Mouse (Mus musculus) liver, embryonic 15.5 days (tissue): ENCODE measurements around the gene Serp2. TPM values are rescaled to one million over a fixed set of nuclear protein-coding genes. Genes with fewer than 3 reads are reported as not detected.

ENCODE experiments used
- ATAC-seq: fragments of 200-750 bp; cut with Nextera tagmentation; 2 replicates; pipeline ENCODE4 v1.8.0; 2017; ENCODE audit warnings: moderate number of reproducible peaks, mild to moderate bottlenecking, moderate library complexity; ENCODE audit not compliant: insufficient read depth
- H3K27ac ChIP-seq: fragments of 300-500 bp; sonication (generic); replicated peaks from 2 replicates; pipeline ENCODE4 v1.5.1; 2015; ENCODE audit warnings: mild to moderate bottlenecking, inconsistent platforms
- H3K27me3 ChIP-seq: fragments of 300-500 bp; sonication (generic); 2 replicates; pipeline ENCODE4 v1.6.1; 2015; ENCODE audit warnings: mild to moderate bottlenecking, inconsistent platforms
- H3K36me3 ChIP-seq: fragments of 300-500 bp; sonication (generic); replicated peaks from 2 replicates; pipeline ENCODE4 v1.6.1; 2015; ENCODE audit warnings: moderate library complexity, mild to moderate bottlenecking, inconsistent platforms
- H3K4me1 ChIP-seq: fragments of 300-500 bp; sonication (generic); replicated peaks from 2 replicates; pipeline ENCODE4 v1.6.1; 2015; ENCODE audit warnings: inconsistent platforms
- H3K4me2 ChIP-seq: fragments of 300-500 bp; sonication (generic); 2 replicates; pipeline ENCODE4 v1.6.1; 2015; ENCODE audit warnings: moderate library complexity, mild to moderate bottlenecking, inconsistent platforms
- H3K4me3 ChIP-seq: fragments of 300-500 bp; sonication (generic); replicated peaks from 2 replicates; pipeline ENCODE4 v1.5.1; 2015; ENCODE audit warnings: mild to moderate bottlenecking, inconsistent platforms
- H3K9ac ChIP-seq: fragments of 300-500 bp; sonication (generic); 2 replicates; pipeline ENCODE4 v1.6.1; 2015; ENCODE audit warnings: moderate library complexity, mild to moderate bottlenecking, inconsistent platforms
- H3K9me3 ChIP-seq: fragments of 300-500 bp; sonication (generic); replicated peaks from 2 replicates; pipeline ENCODE4 v1.6.1; 2016; ENCODE audit warnings: inconsistent platforms
- WGBS: fragments of 180-500 bp; shearing (Covaris S2); methylation state at CpG from one replicate; pipeline ENCODE4 v1.1.7; 2015; ENCODE audit warnings: mixed read lengths; ENCODE audit not compliant: insufficient replicate concordance; 5-methylcytosine and 5-hydroxymethylcytosine counted together
- polyA plus RNA-seq: library from polyadenylated mRNA; unstranded; fragments of >200 nt; fragmentation: Nextera tagmentation; extraction: Ambion mirVana; gene quantifications from 2 replicates; pipeline ENCODE4 v1.2.1, GENCODE M21; 2015

Gene Serp2
- polyA plus RNA-seq, 1 experiment from 2014 or later = 0.83 TPM

- H3K9me3 ChIP-seq = no peaks in the 10 kb centered on the region
- H3K4me1 ChIP-seq = peaks cover 26% of the 10 kb centered on the region
- no peaks in the 10 kb centered on the region for H3K27me3 ChIP-seq
- H3K4me3 ChIP-seq = no peak overlapping the region
- ATAC-seq = no peak
- no peak overlapping the region for H3K9ac ChIP-seq
- no peak overlapping the region for H3K27ac ChIP-seq
- no peaks in the 10 kb centered on the region for H3K36me3 ChIP-seq
- 78% methylated on average over 12 of the region's 12 CpGs for WGBS
- no peak overlapping the region for H3K4me2 ChIP-seq
Observed at GRCm38 (mm10) chr14:76592721-76593120, 36.0 kb upstream of the Serp2 start.

- 36% methylated on average over 6 of the region's 6 CpGs for WGBS
- no peaks in the 10 kb centered on the region for H3K27me3 ChIP-seq
- no peak overlapping the region for H3K4me2 ChIP-seq
- no peaks in the 10 kb centered on the region for H3K36me3 ChIP-seq
- H3K4me1 ChIP-seq = peaks cover 24% of the 10 kb centered on the region
- H3K27ac ChIP-seq = no peak overlapping the region
- H3K4me3 ChIP-seq = no peak overlapping the region
- H3K9ac ChIP-seq = no peak overlapping the region
- no peak for ATAC-seq
- no peaks in the 10 kb centered on the region for H3K9me3 ChIP-seq
Observed at GRCm38 (mm10) chr14:76592090-76592489, 35.4 kb upstream of the Serp2 start.

DNA sequence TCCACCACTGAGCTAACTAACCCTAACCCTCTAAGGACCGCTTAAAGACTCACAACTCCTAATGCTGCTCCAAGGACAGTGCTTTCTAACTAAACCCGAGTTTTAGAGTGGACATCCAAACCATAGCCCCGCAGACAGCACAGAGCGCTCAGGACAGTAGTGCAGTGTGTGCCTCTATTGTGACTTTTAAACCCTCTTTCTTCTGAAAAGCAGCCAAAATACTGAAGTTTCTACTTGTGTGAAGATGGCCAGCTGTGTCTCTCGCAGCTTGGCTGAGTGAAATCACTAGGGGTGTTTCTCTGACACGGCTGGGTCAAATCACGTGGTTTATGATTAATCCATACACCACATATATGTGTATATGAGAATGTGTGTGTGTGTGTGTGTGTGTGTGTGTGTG, 33.4 kb upstream of the Serp2 start:
- H3K9me3 ChIP-seq = no peaks in the 10 kb centered on the region
- no peak overlapping the region for H3K27ac ChIP-seq
- peaks cover 32% of the 10 kb centered on the region for H3K4me1 ChIP-seq
- no peak overlapping the region for H3K9ac ChIP-seq
- WGBS = 71% methylated on average over 7 of the region's 7 CpGs
- no peak overlapping the region for H3K4me2 ChIP-seq
- H3K4me3 ChIP-seq = no peak overlapping the region
- no peaks in the 10 kb centered on the region for H3K27me3 ChIP-seq
- ATAC-seq = no peak
- H3K36me3 ChIP-seq = no peaks in the 10 kb centered on the region

DNA sequence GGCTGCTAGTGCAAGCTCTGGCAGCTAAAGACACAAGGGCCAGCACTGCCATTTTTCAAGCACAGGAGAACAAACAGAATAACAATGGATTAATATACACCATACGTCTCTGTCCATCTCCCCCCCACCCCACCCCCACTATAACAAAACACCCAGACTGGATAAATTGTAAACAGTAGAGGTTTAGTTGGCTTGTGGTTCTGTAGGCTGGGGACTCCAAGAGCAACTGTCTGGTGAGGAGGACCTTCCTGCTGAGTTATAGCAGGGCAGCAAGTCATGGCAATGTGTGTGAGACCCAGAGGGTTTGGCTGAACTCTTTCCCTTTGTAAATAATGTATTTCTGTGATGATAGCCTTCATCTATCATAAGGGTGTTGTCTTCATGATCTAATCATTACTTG, 33.0 kb upstream of the Serp2 start:
- 67% methylated on average over 1 of the region's 1 CpGs for WGBS
- H3K4me3 ChIP-seq = no peak overlapping the region
- H3K9ac ChIP-seq = no peak overlapping the region
- no peaks in the 10 kb centered on the region for H3K36me3 ChIP-seq
- peaks cover 28% of the 10 kb centered on the region for H3K4me1 ChIP-seq
- ATAC-seq = no peak
- no peak overlapping the region for H3K27ac ChIP-seq
- no peaks in the 10 kb centered on the region for H3K9me3 ChIP-seq
- no peaks in the 10 kb centered on the region for H3K27me3 ChIP-seq
- H3K4me2 ChIP-seq = no peak overlapping the region

- H3K9me3 ChIP-seq = no peaks in the 10 kb centered on the region
- no peak overlapping the region for H3K27ac ChIP-seq
- peak; percentile 53; the same call in 1 of the 2 replicates for ATAC-seq
- H3K4me2 ChIP-seq = no peak overlapping the region
- no peaks in the 10 kb centered on the region for H3K36me3 ChIP-seq
- no peak overlapping the region for H3K9ac ChIP-seq
- 50% methylated on average over 13 of the region's 13 CpGs for WGBS
- H3K4me3 ChIP-seq = no peak overlapping the region
- H3K27me3 ChIP-seq = no peaks in the 10 kb centered on the region
- peaks cover 11% of the 10 kb centered on the region; the same call in 1 of the 2 replicates for H3K4me1 ChIP-seq
Observed at GRCm38 (mm10) chr14:76585831-76586405, 29.2 kb upstream of the Serp2 start.

DNA sequence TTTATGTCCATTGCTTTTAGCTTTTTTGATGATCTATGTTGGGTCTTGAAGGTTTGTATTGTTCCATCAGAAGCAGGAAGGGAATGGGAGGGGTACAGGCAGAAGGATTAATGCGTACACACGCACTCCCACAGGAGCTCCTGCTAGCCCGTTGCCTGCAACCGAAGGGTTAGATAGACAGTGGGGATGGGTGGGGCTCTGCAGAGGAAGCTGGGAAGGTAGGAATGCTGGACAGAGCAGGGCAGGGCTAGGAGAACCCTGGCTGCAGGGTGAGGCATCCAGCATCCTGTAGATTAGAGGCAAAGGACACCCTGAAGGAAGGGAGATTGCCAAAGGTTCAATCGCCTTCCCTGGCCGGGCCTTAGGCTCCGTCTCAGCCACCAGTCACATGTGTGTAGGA, 27.3 kb upstream of the Serp2 start:
- 42% methylated on average over 7 of the region's 7 CpGs for WGBS
- Histone ChIP-seq H3K36me3 (no peaks in the 10 kb centered on the region), H3K4me1 (peaks cover 17% of the 10 kb centered on the region), H3K27me3 (no peaks in the 10 kb centered on the region), H3K9me3 (no peaks in the 10 kb centered on the region), H3K27ac (no peak overlapping the region), H3K4me2 (no peak overlapping the region), H3K4me3 (no peak overlapping the region), H3K9ac (no peak overlapping the region)
- no peak for ATAC-seq

- Histone ChIP-seq H3K4me2 (no peak overlapping the region), H3K4me1 (peaks cover 17% of the 10 kb centered on the region)
- ATAC-seq = no peak
Observed at GRCm38 (mm10) chr14:76581974-76582922, 25.6 kb upstream of the Serp2 start.

DNA sequence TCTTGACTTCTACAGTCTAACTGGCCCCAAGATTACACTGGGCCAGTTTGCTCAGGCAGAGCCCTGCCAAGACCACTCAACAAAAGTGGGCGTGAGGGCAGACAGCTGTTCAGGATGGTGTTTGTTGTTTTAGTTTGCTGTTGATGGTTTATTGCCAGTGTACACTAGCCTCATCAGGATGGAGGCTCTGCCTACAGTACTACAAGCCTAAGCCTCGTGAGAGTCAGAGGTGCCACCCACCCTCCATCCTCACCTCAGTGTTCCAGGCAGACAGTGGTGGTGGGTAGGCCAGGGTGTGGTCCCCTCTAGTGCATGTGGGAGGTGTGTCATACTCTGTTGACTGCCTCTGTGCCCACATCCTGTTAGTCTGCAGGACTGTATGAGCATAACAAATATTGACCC, 23.0 kb upstream of the Serp2 start:
- whole genome bisulfite sequencing = 56% methylated on average over 2 of the region's 2 CpGs
- ATAC-seq = no peak
- H3K9me3 ChIP-seq = no peaks in the 10 kb centered on the region
- H3K4me3 ChIP-seq = no peak overlapping the region
- H3K4me1 ChIP-seq = peaks cover 6% of the 10 kb centered on the region
- H3K9ac ChIP-seq = no peak overlapping the region
- no peaks in the 10 kb centered on the region for H3K27me3 ChIP-seq
- no peak overlapping the region for H3K27ac ChIP-seq
- H3K4me2 ChIP-seq = no peak overlapping the region
- no peaks in the 10 kb centered on the region for H3K36me3 ChIP-seq

More at GRCm38 (mm10) chr14:76581974-76582922, 25.6 kb upstream of the Serp2 start:
- H3K27ac ChIP-seq = no peak overlapping the region
- H3K4me3 ChIP-seq = no peak overlapping the region
- H3K9ac ChIP-seq = no peak overlapping the region
- WGBS = 68% methylated on average over 6 of the region's 6 CpGs
- H3K27me3 ChIP-seq = no peaks in the 10 kb centered on the region
- no peaks in the 10 kb centered on the region for H3K9me3 ChIP-seq
- no peaks in the 10 kb centered on the region for H3K36me3 ChIP-seq

DNA sequence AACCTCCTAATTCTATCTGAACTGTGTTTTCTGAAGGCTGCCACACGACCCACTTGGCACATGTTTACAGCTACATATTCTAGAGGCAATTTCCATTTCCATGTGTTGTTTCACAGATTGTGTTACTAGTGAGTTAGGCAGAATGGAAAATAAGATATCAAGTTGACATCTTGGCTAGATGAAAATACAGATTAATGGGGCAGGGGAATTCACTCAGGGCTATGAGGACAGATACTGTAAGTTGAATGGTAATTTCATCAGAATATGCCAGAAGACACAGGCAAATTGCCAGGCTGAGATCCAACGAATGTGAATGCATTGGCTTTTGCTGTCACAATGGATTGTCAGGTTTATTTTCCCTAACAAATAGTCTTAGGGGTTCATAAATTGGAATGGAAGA, 21.2 kb upstream of the Serp2 start:
- Histone ChIP-seq H3K4me1 (peaks cover 6% of the 10 kb centered on the region; the same call in 1 of the 2 replicates), H3K9me3 (no peaks in the 10 kb centered on the region), H3K9ac (no peak overlapping the region), H3K27ac (no peak overlapping the region), H3K4me3 (no peak overlapping the region), H3K27me3 (no peaks in the 10 kb centered on the region), H3K4me2 (no peak overlapping the region), H3K36me3 (no peaks in the 10 kb centered on the region)
- WGBS = 64% methylated on average over 2 of the region's 2 CpGs
- no peak for ATAC-seq

DNA sequence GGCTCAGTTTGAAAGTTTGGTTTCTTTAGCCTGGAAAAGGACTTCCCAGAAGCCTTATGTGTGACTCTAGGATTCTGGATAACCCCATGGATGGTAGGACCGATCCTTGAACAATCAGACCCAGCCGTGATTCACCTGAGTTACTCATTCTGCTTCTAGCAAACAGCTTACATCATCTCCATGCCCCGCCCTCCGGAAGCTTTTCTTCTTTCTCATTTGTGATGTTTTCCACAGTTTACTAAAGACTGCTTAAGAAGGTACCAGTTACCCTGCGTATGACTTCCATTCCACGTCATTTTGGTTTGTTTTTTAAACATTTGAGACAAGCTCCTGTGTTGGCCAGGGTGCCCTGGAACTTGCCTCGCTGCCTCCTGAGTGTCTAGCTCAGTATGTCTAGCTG, 13.6 kb upstream of the Serp2 start:
- H3K4me1 ChIP-seq = peaks cover 44% of the 10 kb centered on the region
- ATAC-seq = no peak
- H3K27ac ChIP-seq = no peak overlapping the region
- no peaks in the 10 kb centered on the region for H3K9me3 ChIP-seq
- H3K36me3 ChIP-seq = no peaks in the 10 kb centered on the region
- H3K27me3 ChIP-seq = no peaks in the 10 kb centered on the region
- WGBS = 69% methylated on average over 7 of the region's 7 CpGs
- no peak overlapping the region for H3K9ac ChIP-seq
- no peak overlapping the region for H3K4me2 ChIP-seq
- H3K4me3 ChIP-seq = no peak overlapping the region

- 5% methylated on average over 9 of the region's 9 CpGs for WGBS
- Histone ChIP-seq H3K9ac (peak overlapping the region; percentile 20), H3K4me3 (peak overlapping the region; percentile 10; the same call in 1 of the 2 replicates), H3K36me3 (no peaks in the 10 kb centered on the region), H3K4me2 (peak overlapping the region; percentile 59), H3K27me3 (no peaks in the 10 kb centered on the region), H3K4me1 (peaks cover 44% of the 10 kb centered on the region), H3K27ac (peak overlapping the region; percentile 83), H3K9me3 (no peaks in the 10 kb centered on the region)
- ATAC-seq = peak; percentile 88
Observed at GRCm38 (mm10) chr14:76569271-76569961, 12.7 kb upstream of the Serp2 start.
